Mouse (Mus musculus): ENCODE measurements around the gene Rpl27. TPM values are rescaled to one million over a fixed set of nuclear protein-coding genes. Genes with fewer than 3 reads are reported as not detected.

The Rpl27 gene
- polyA plus RNA-seq, 1 experiment from 2014 or later, result 291 TPM

DNA sequence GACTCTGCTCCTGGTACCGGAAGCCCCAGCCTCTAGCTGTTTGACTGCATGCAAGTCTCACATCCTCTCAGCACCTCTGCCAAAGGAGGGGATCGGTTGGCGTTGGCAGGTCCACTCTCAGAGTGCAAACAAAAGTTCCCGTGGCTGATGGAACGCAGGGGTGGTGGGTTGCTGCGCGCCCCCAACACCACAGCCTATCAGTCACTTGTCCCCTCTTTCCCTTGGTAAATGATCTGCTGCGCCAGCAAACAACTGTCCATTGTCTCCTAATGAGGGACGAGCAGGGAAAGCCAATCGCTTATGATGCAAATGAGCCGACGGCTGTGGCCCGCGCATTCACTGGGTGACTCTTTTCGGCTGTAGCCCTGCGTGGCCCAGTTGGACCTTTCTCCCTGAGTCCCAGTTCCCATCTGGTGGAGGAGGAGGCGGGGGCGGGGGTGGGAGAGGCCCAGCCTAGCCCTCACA is 37.1 kb downstream of the Rpl27 start:
- H3K36me3 ChIP-seq (ENCODE audit: control insufficient read depth, insufficient read depth, low read length), result no peaks in the 10 kb centered on the region
- peaks cover 8% of the 10 kb centered on the region for H3K4me1 ChIP-seq (replicated peaks; ENCODE audit: control insufficient read depth, insufficient read depth, low read length)
- no peaks in the 10 kb centered on the region for H3K9me3 ChIP-seq (ENCODE audit: control insufficient read depth, low read length)
- H3K4me2 ChIP-seq (ENCODE audit: low read depth, low read length), result peak overlapping the region; percentile 43
- peak overlapping the region; percentile 12 for H3K4me3 ChIP-seq (ENCODE audit: low read length)
- 0 out of 2 replicates have a peak overlapping the region, but pooled peaks have one; percentile 20 for H3K27ac ChIP-seq (ENCODE audit: low read length)
- H3K9ac ChIP-seq (ENCODE audit: low read length), result peak overlapping the region; percentile 37; the same call in 1 of the 2 replicates
- 6% methylated on average over 18 of the region's 18 CpGs for WGBS
- H3K27me3 ChIP-seq (ENCODE audit: control insufficient read depth, insufficient read depth, low read depth, low read length), result no peaks in the 10 kb centered on the region
- ATAC-seq (ENCODE audit: low read depth), result no peak

DNA sequence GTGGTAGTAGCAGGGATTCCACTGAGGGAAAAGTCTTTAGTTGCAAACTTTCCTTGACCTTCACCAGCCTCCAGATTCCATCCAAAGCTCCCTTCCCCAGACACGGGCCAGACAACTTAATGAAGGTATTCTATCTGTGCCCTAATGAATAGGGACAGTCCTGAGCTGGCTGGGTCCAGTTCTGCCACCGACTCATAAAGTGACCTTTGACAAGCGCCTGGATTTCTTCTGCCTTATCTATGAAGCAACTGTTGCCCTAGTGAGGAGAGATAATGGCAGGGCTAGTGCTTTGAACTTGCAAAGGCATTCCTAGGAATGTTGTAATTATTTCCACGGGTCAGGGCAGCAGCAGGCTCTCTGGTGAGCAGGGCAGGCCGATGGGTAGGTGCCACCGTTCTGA is 38.8 kb downstream of the Rpl27 start:
- Histone ChIP-seq H3K4me3 (ENCODE audit: low read length) (no peak overlapping the region), H3K27ac (ENCODE audit: low read length) (no peak overlapping the region), H3K36me3 (ENCODE audit: control insufficient read depth, insufficient read depth, low read length) (no peaks in the 10 kb centered on the region), H3K4me2 (ENCODE audit: low read depth, low read length) (no peak overlapping the region), H3K9ac (ENCODE audit: low read length) (no peak overlapping the region), H3K4me1 (replicated peaks; ENCODE audit: control insufficient read depth, insufficient read depth, low read length) (peaks cover 8% of the 10 kb centered on the region), H3K27me3 (ENCODE audit: control insufficient read depth, insufficient read depth, low read depth, low read length) (no peaks in the 10 kb centered on the region), H3K9me3 (ENCODE audit: control insufficient read depth, low read length) (no peaks in the 10 kb centered on the region)
- ATAC-seq (ENCODE audit: low read depth), result no peak
- 13% methylated on average over 6 of the region's 6 CpGs for WGBS

DNA sequence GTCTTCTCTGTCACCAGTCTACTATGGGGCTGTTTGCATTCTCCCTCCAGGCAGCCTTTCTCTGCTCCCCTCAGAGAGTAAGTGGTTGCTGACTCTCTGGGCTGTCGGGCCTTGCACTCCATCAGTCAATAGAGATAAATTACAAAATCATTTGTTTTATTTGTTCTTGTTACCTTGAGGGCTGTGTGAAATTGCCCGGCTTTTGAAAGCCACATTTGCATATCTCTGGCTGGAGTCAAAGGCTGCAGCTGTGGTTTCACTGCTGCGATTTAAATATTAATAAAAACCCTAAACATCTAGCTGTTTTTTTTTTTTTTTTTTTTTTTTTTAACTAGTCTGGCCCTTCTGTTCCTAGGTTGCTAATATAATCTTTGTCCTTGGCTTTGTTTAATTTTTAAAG is 41.7 kb downstream of the Rpl27 start:
- H3K4me2 ChIP-seq (ENCODE audit: low read depth, low read length), result no peak overlapping the region
- no peak overlapping the region for H3K4me3 ChIP-seq (ENCODE audit: low read length)
- 0 out of 2 replicates have a peak, but pooled peaks cover 3% of the 10 kb centered on the region for H3K36me3 ChIP-seq (ENCODE audit: control insufficient read depth, insufficient read depth, low read length)
- no peaks in the 10 kb centered on the region for H3K27me3 ChIP-seq (ENCODE audit: control insufficient read depth, insufficient read depth, low read depth, low read length)
- no peaks in the 10 kb centered on the region for H3K9me3 ChIP-seq (ENCODE audit: control insufficient read depth, low read length)
- ATAC-seq (ENCODE audit: low read depth), result no peak
- H3K27ac ChIP-seq (ENCODE audit: low read length), result no peak overlapping the region
- no peak overlapping the region for H3K9ac ChIP-seq (ENCODE audit: low read length)
- peaks cover 7% of the 10 kb centered on the region for H3K4me1 ChIP-seq (replicated peaks; ENCODE audit: control insufficient read depth, insufficient read depth, low read length)
- 23% methylated on average over 3 of the region's 3 CpGs for WGBS

DNA sequence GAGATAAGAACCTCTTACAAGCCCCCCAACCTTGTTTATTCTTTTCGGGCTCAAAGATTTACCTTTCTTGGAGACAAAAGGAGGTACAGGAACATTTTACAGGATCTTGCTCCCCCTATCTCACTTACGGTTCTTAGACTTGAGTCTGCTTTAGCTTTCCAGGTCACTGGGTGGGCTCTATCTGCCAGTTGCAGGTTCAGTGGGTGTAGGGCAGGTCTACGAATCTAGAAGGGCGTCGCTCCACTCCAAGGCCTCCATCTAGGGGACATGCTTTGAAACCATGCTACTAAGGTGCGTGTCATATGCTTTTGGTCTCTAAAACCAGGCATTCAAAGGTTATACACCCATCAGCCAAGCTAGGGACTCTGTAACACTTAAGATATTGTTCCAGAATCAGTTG is 42.1 kb downstream of the Rpl27 start:
- Histone ChIP-seq H3K4me2 (ENCODE audit: low read depth, low read length) (no peak overlapping the region), H3K4me3 (ENCODE audit: low read length) (no peak overlapping the region), H3K9me3 (ENCODE audit: control insufficient read depth, low read length) (no peaks in the 10 kb centered on the region), H3K36me3 (ENCODE audit: control insufficient read depth, insufficient read depth, low read length) (0 out of 2 replicates have a peak, but pooled peaks cover 3% of the 10 kb centered on the region), H3K27ac (ENCODE audit: low read length) (no peak overlapping the region), H3K27me3 (ENCODE audit: control insufficient read depth, insufficient read depth, low read depth, low read length) (no peaks in the 10 kb centered on the region), H3K4me1 (replicated peaks; ENCODE audit: control insufficient read depth, insufficient read depth, low read length) (peaks cover 2% of the 10 kb centered on the region), H3K9ac (ENCODE audit: low read length) (no peak overlapping the region)
- no peak for ATAC-seq (ENCODE audit: low read depth)
- 54% methylated on average over 6 of the region's 6 CpGs for whole genome bisulfite sequencing

DNA sequence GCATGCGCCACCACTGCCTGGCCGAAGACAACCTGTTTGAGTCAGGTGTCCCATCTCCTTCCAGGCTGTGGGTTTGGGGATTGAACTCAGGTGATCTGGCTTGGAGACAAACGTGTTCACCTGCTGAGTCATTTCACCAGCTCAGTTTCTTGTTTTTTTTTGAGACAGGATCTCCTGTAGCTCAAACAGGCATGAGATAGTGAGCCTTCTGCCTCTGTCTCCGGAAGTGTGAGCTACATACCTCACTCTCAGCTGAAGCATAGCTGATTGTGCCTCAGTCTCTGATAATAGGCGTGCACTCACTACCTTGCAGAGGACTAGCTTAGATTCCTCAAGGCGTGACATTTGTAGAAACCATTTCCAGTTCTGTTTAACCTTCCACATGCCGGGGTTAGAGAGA is 42.7 kb downstream of the Rpl27 start:
- H3K27me3 ChIP-seq (ENCODE audit: control insufficient read depth, insufficient read depth, low read depth, low read length), result no peaks in the 10 kb centered on the region
- no peaks in the 10 kb centered on the region for H3K9me3 ChIP-seq (ENCODE audit: control insufficient read depth, low read length)
- 0 out of 2 replicates have a peak, but pooled peaks cover 3% of the 10 kb centered on the region for H3K36me3 ChIP-seq (ENCODE audit: control insufficient read depth, insufficient read depth, low read length)
- ATAC-seq (ENCODE audit: low read depth), result no peak
- no peak overlapping the region for H3K27ac ChIP-seq (ENCODE audit: low read length)
- no peak overlapping the region for H3K4me3 ChIP-seq (ENCODE audit: low read length)
- H3K9ac ChIP-seq (ENCODE audit: low read length), result no peak overlapping the region
- no peak overlapping the region for H3K4me2 ChIP-seq (ENCODE audit: low read depth, low read length)
- no peaks in the 10 kb centered on the region for H3K4me1 ChIP-seq (replicated peaks; ENCODE audit: control insufficient read depth, insufficient read depth, low read length)
- 76% methylated on average over 7 of the region's 7 CpGs for WGBS

DNA sequence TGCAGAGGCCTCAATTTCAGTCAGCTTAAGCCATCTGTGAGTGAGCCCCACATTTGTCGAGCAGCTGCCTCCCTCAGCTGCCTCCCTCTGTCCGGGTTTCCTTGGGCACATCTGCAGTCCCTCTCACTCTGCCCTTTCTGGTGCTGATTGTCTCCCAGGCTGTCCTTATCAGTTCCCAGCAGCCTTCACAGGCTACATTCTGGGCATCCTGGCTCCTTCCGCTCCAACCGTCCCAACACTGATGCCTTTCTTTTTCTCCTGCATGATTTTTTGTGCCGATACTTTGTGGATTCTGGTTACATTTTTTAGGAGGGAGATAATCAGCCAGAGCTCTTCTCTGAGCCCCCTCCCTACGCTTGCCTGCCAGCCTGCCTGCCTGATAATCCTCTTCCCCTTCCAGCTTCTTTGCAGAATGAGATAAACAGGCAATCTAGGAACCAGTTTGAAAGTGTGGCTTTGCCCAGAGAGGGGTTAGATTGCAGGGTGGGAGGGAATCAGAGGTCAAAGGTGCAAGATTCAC is 43.5 kb downstream of the Rpl27 start:
- Histone ChIP-seq H3K9me3 (ENCODE audit: control insufficient read depth, low read length) (no peaks in the 10 kb centered on the region), H3K9ac (ENCODE audit: low read length) (no peak overlapping the region), H3K36me3 (ENCODE audit: control insufficient read depth, insufficient read depth, low read length) (0 out of 2 replicates have a peak, but pooled peaks cover 3% of the 10 kb centered on the region), H3K4me2 (ENCODE audit: low read depth, low read length) (no peak overlapping the region), H3K4me3 (ENCODE audit: low read length) (no peak overlapping the region), H3K27me3 (ENCODE audit: control insufficient read depth, insufficient read depth, low read depth, low read length) (no peaks in the 10 kb centered on the region), H3K4me1 (replicated peaks; ENCODE audit: control insufficient read depth, insufficient read depth, low read length) (no peaks in the 10 kb centered on the region), H3K27ac (ENCODE audit: low read length) (no peak overlapping the region)
- 42% methylated on average over 6 of the region's 6 CpGs for WGBS
- ATAC-seq (ENCODE audit: low read depth), result no peak

DNA sequence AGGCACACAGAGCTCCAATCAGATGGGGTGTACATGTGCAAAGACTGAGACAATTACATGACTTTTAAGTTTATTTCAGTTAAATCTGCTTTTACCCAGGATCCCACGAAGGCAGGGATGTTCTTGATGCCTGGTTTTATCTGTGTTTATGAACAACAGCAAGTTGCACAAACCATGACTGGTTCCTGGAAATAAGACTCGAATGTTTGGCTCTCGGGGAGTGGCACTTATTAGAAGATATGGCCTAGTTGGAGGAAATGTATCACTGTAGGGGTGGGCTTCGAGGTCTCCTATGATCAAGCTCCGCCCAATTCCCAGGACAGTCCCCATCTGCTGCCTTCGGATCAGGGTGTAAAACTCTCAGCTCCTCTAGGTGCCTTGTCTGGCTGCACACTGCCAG is 44.0 kb downstream of the Rpl27 start:
- Histone ChIP-seq H3K27me3 (ENCODE audit: control insufficient read depth, insufficient read depth, low read depth, low read length) (no peaks in the 10 kb centered on the region), H3K4me3 (ENCODE audit: low read length) (no peak overlapping the region), H3K36me3 (ENCODE audit: control insufficient read depth, insufficient read depth, low read length) (0 out of 2 replicates have a peak, but pooled peaks cover 3% of the 10 kb centered on the region), H3K27ac (ENCODE audit: low read length) (no peak overlapping the region), H3K4me1 (replicated peaks; ENCODE audit: control insufficient read depth, insufficient read depth, low read length) (no peaks in the 10 kb centered on the region), H3K9me3 (ENCODE audit: control insufficient read depth, low read length) (no peaks in the 10 kb centered on the region), H3K9ac (ENCODE audit: low read length) (no peak overlapping the region), H3K4me2 (ENCODE audit: low read depth, low read length) (no peak overlapping the region)
- no peak for ATAC-seq (ENCODE audit: low read depth)
- WGBS, result 61% methylated on average over 6 of the region's 6 CpGs

Small RNA genes within 50 kb of the gene (microRNA-seq; reads per million reads assigned to microRNA genes)
- not detected for gene Mir6929

Other genes with a start within 250 kb of the Rpl27 start
- gene Ezh1, start 215.8 kb upstream of the Rpl27 start, polyA plus RNA-seq (2015; fragmentation: Nextera tagmentation; extraction: Ambion mirVana), result 19.4 and 20.8 TPM in 2 replicates
- gene Ramp2, start 196.3 kb upstream of the Rpl27 start, polyA plus RNA-seq (2015; fragmentation: Nextera tagmentation; extraction: Ambion mirVana), result 312 and 337 TPM in 2 replicates
- gene Vps25, start 188.6 kb upstream of the Rpl27 start, polyA plus RNA-seq (2015; fragmentation: Nextera tagmentation; extraction: Ambion mirVana), result 132 and 135 TPM in 2 replicates
- gene Wnk4, start 181.7 kb upstream of the Rpl27 start, polyA plus RNA-seq (2015; fragmentation: Nextera tagmentation; extraction: Ambion mirVana), result 5.3 and 5.8 TPM in 2 replicates
- 1.9 and 3.2 TPM in 2 replicates for gene Cntd1, start 163.3 kb upstream of the Rpl27 start, polyA plus RNA-seq (2015; fragmentation: Nextera tagmentation; extraction: Ambion mirVana)
- gene Coa3, start 163.2 kb upstream of the Rpl27 start, polyA plus RNA-seq (2015; fragmentation: Nextera tagmentation; extraction: Ambion mirVana), result 184 and 187 TPM in 2 replicates
- gene Becn1, start 140.0 kb upstream of the Rpl27 start, polyA plus RNA-seq (2015; fragmentation: Nextera tagmentation; extraction: Ambion mirVana), result 136 and 151 TPM in 2 replicates
- 94.0 and 101 TPM in 2 replicates for gene Psme3, start 126.1 kb upstream of the Rpl27 start, polyA plus RNA-seq (2015; fragmentation: Nextera tagmentation; extraction: Ambion mirVana)
- 0.92 and 1.2 TPM in 2 replicates for gene Aoc2, start 117.2 kb upstream of the Rpl27 start, polyA plus RNA-seq (2015; fragmentation: Nextera tagmentation; extraction: Ambion mirVana)
- 1.9 and 2.2 TPM in 2 replicates for gene Aoc3, start 111.7 kb upstream of the Rpl27 start, polyA plus RNA-seq (2015; fragmentation: Nextera tagmentation; extraction: Ambion mirVana)
- gene G6pc, start 74.7 kb upstream of the Rpl27 start, polyA plus RNA-seq (2015; fragmentation: Nextera tagmentation; extraction: Ambion mirVana), result not detected in 2 replicates
- 63.9 and 67.2 TPM in 2 replicates for gene Aarsd1, start 24.7 kb upstream of the Rpl27 start, polyA plus RNA-seq (2015; fragmentation: Nextera tagmentation; extraction: Ambion mirVana)
- 7.5 and 10.1 TPM in 2 replicates for gene Gm27029, start 17.5 kb upstream of the Rpl27 start, polyA plus RNA-seq (2015; fragmentation: Nextera tagmentation; extraction: Ambion mirVana)
- 19.9 and 21.0 TPM in 2 replicates for gene Rundc1, start 17.2 kb upstream of the Rpl27 start, polyA plus RNA-seq (2015; fragmentation: Nextera tagmentation; extraction: Ambion mirVana)
- gene Ptges3l, start 17.0 kb upstream of the Rpl27 start, polyA plus RNA-seq (2015; fragmentation: Nextera tagmentation; extraction: Ambion mirVana), result 12.5 and 13.9 TPM in 2 replicates
- gene Ifi35, start 6.1 kb downstream of the Rpl27 start, polyA plus RNA-seq (2015; fragmentation: Nextera tagmentation; extraction: Ambion mirVana), result 27.3 and 29.1 TPM in 2 replicates
- 6.7 and 7.6 TPM in 2 replicates for gene Rnd2, start 22.7 kb downstream of the Rpl27 start, polyA plus RNA-seq (2015; fragmentation: Nextera tagmentation; extraction: Ambion mirVana)
- gene Vat1, start 23.9 kb downstream of the Rpl27 start, polyA plus RNA-seq (2015; fragmentation: Nextera tagmentation; extraction: Ambion mirVana), result 50.2 and 52.0 TPM in 2 replicates
- 13.2 and 14.1 TPM in 2 replicates for gene Brca1, start 109.7 kb downstream of the Rpl27 start, polyA plus RNA-seq (2015; fragmentation: Nextera tagmentation; extraction: Ambion mirVana)
- gene Nbr1, start 109.9 kb downstream of the Rpl27 start, polyA plus RNA-seq (2015; fragmentation: Nextera tagmentation; extraction: Ambion mirVana), result 77.7 and 87.5 TPM in 2 replicates
- 4.7 and 7.1 TPM in 2 replicates for gene Tmem106a, start 139.9 kb downstream of the Rpl27 start, polyA plus RNA-seq (2015; fragmentation: Nextera tagmentation; extraction: Ambion mirVana)
- gene Gm11634, start 157.0 kb downstream of the Rpl27 start, polyA plus RNA-seq (2015; fragmentation: Nextera tagmentation; extraction: Ambion mirVana), result not detected in 2 replicates
- 52.0 and 52.1 TPM in 2 replicates for gene Rdm1, start 184.9 kb downstream of the Rpl27 start, polyA plus RNA-seq (2015; fragmentation: Nextera tagmentation; extraction: Ambion mirVana)
- 6.8 and 7.4 TPM in 2 replicates for gene Arl4d, start 223.2 kb downstream of the Rpl27 start, polyA plus RNA-seq (2015; fragmentation: Nextera tagmentation; extraction: Ambion mirVana)

Measured in lung, embryonic 16.5 days (tissue).